Mouse (Mus musculus): ENCODE measurements around the gene Eps8l1. TPM values are rescaled to one million over a fixed set of nuclear protein-coding genes. Genes with fewer than 3 reads are reported as not detected.
A peak's percentile ranks its signal among the peaks of the same experiment; 100 is the strongest.

The Eps8l1 gene
- polyA plus RNA-seq, 1 experiment from 2014 or later, result 8.8 TPM

GRCm38 (mm10) chr7:4504646-4505435 is 44.4 kb downstream of the Eps8l1 start:
- Histone ChIP-seq H3K4me3 (ENCODE audit: low read length) (no peak overlapping the region), H3K9ac (replicated peaks; ENCODE audit: low read length) (no peak overlapping the region), H3K4me2 (replicated peaks; ENCODE audit: low read depth, low read length) (no peak overlapping the region), H3K27me3 (ENCODE audit: insufficient read depth, low read length) (no peaks in the 10 kb centered on the region), H3K36me3 (ENCODE audit: insufficient read depth, low read length) (no peaks in the 10 kb centered on the region), H3K4me1 (ENCODE audit: insufficient read depth, low read length) (peaks cover 20% of the 10 kb centered on the region), H3K27ac (ENCODE audit: low read length) (peak overlapping the region; percentile 29), H3K9me3 (ENCODE audit: low read length) (no peaks in the 10 kb centered on the region)
- 43% methylated on average over 11 of the region's 11 CpGs for WGBS
- ATAC-seq (ENCODE audit: low FRiP score, low TSS enrichment), result no peak

- no peak for ATAC-seq (ENCODE audit: low FRiP score, low TSS enrichment)
- H3K9me3 ChIP-seq (ENCODE audit: low read length), result no peaks in the 10 kb centered on the region
- peaks cover 11% of the 10 kb centered on the region for H3K4me1 ChIP-seq (ENCODE audit: insufficient read depth, low read length)
- no peak overlapping the region for H3K4me3 ChIP-seq (ENCODE audit: low read length)
- no peaks in the 10 kb centered on the region for H3K36me3 ChIP-seq (ENCODE audit: insufficient read depth, low read length)
- WGBS, result 59% methylated on average over 3 of the region's 4 CpGs
- no peak overlapping the region for H3K9ac ChIP-seq (replicated peaks; ENCODE audit: low read length)
- H3K4me2 ChIP-seq (replicated peaks; ENCODE audit: low read depth, low read length), result no peak overlapping the region
- no peaks in the 10 kb centered on the region for H3K27me3 ChIP-seq (ENCODE audit: insufficient read depth, low read length)
- no peak overlapping the region for H3K27ac ChIP-seq (ENCODE audit: low read length)
Measured at GRCm38 (mm10) chr7:4507220-4507619, 46.7 kb downstream of the Eps8l1 start.

GRCm38 (mm10) chr7:4508062-4508738 is 47.7 kb downstream of the Eps8l1 start:
- H3K9ac ChIP-seq (replicated peaks; ENCODE audit: low read length), result no peak overlapping the region
- WGBS, result 69% methylated on average over 11 of the region's 32 CpGs
- no peak for ATAC-seq (ENCODE audit: low FRiP score, low TSS enrichment)

GRCm38 (mm10) chr7:4508739-4509116 is 48.3 kb downstream of the Eps8l1 start:
- Histone ChIP-seq H3K27ac (ENCODE audit: low read length) (no peak overlapping the region), H3K9ac (replicated peaks; ENCODE audit: low read length) (no peak overlapping the region), H3K9me3 (ENCODE audit: low read length) (no peaks in the 10 kb centered on the region), H3K4me3 (ENCODE audit: low read length) (no peak overlapping the region), H3K27me3 (ENCODE audit: insufficient read depth, low read length) (no peaks in the 10 kb centered on the region), H3K36me3 (ENCODE audit: insufficient read depth, low read length) (no peaks in the 10 kb centered on the region), H3K4me1 (ENCODE audit: insufficient read depth, low read length) (peaks cover 11% of the 10 kb centered on the region), H3K4me2 (replicated peaks; ENCODE audit: low read depth, low read length) (no peak overlapping the region)
- ATAC-seq (ENCODE audit: low FRiP score, low TSS enrichment), result no peak
- WGBS, result 93% methylated on average over 8 of the region's 8 CpGs

More at GRCm38 (mm10) chr7:4508062-4508738, 47.7 kb downstream of the Eps8l1 start:
- no peak overlapping the region for H3K4me2 ChIP-seq (replicated peaks; ENCODE audit: low read depth, low read length)
- no peak overlapping the region for H3K4me3 ChIP-seq (ENCODE audit: low read length)
- H3K27ac ChIP-seq (ENCODE audit: low read length), result no peak overlapping the region
- H3K9me3 ChIP-seq (ENCODE audit: low read length), result no peaks in the 10 kb centered on the region
- H3K4me1 ChIP-seq (ENCODE audit: insufficient read depth, low read length), result peaks cover 11% of the 10 kb centered on the region
- no peaks in the 10 kb centered on the region for H3K27me3 ChIP-seq (ENCODE audit: insufficient read depth, low read length)
- H3K36me3 ChIP-seq (ENCODE audit: insufficient read depth, low read length), result no peaks in the 10 kb centered on the region

- H3K27me3 ChIP-seq (ENCODE audit: insufficient read depth, low read length), result no peaks in the 10 kb centered on the region
- 0 out of 2 replicates have a peak overlapping the region, but pooled peaks have one; percentile 8 for H3K4me3 ChIP-seq (ENCODE audit: low read length)
- no peaks in the 10 kb centered on the region for H3K9me3 ChIP-seq (ENCODE audit: low read length)
- peak; percentile 75; the same call in 1 of the 2 replicates for ATAC-seq (ENCODE audit: low FRiP score, low TSS enrichment)
- H3K36me3 ChIP-seq (ENCODE audit: insufficient read depth, low read length), result no peaks in the 10 kb centered on the region
- H3K4me1 ChIP-seq (ENCODE audit: insufficient read depth, low read length), result peaks cover 13% of the 10 kb centered on the region; the same call in 1 of the 2 replicates
- 20% methylated on average over 24 of the region's 24 CpGs for WGBS
- H3K9ac ChIP-seq (replicated peaks; ENCODE audit: low read length), result peak overlapping the region; percentile 35
- peak overlapping the region; percentile 31 for H3K4me2 ChIP-seq (replicated peaks; ENCODE audit: low read depth, low read length)
- 0 out of 2 replicates have a peak overlapping the region, but pooled peaks have one; percentile 15 for H3K27ac ChIP-seq (ENCODE audit: low read length)
Measured at GRCm38 (mm10) chr7:4509863-4510608, 49.6 kb downstream of the Eps8l1 start.

- 56% methylated on average over 8 of the region's 8 CpGs for WGBS
- ATAC-seq (ENCODE audit: low FRiP score, low TSS enrichment), result no peak
- H3K9me3 ChIP-seq (ENCODE audit: low read length), result no peaks in the 10 kb centered on the region
- no peaks in the 10 kb centered on the region for H3K27me3 ChIP-seq (ENCODE audit: insufficient read depth, low read length)
- H3K4me3 ChIP-seq (ENCODE audit: low read length), result no peak overlapping the region
- H3K4me1 ChIP-seq (ENCODE audit: insufficient read depth, low read length), result peaks cover 22% of the 10 kb centered on the region
- H3K4me2 ChIP-seq (replicated peaks; ENCODE audit: low read depth, low read length), result no peak overlapping the region
- H3K36me3 ChIP-seq (ENCODE audit: insufficient read depth, low read length), result no peaks in the 10 kb centered on the region
- no peak overlapping the region for H3K9ac ChIP-seq (replicated peaks; ENCODE audit: low read length)
- H3K27ac ChIP-seq (ENCODE audit: low read length), result peak overlapping the region; percentile 30; the same call in 1 of the 2 replicates
Measured at GRCm38 (mm10) chr7:4511489-4512224, 51.2 kb downstream of the Eps8l1 start.

- Histone ChIP-seq H3K4me3 (ENCODE audit: low read length) (no peak overlapping the region), H3K9ac (replicated peaks; ENCODE audit: low read length) (no peak overlapping the region), H3K9me3 (ENCODE audit: low read length) (no peaks in the 10 kb centered on the region), H3K36me3 (ENCODE audit: insufficient read depth, low read length) (no peaks in the 10 kb centered on the region), H3K4me2 (replicated peaks; ENCODE audit: low read depth, low read length) (no peak overlapping the region), H3K27me3 (ENCODE audit: insufficient read depth, low read length) (no peaks in the 10 kb centered on the region), H3K27ac (ENCODE audit: low read length) (no peak overlapping the region), H3K4me1 (ENCODE audit: insufficient read depth, low read length) (peaks cover 23% of the 10 kb centered on the region)
- 30% methylated on average over 13 of the region's 13 CpGs for WGBS
- no peak for ATAC-seq (ENCODE audit: low FRiP score, low TSS enrichment)
Measured at GRCm38 (mm10) chr7:4513236-4513635, 52.8 kb downstream of the Eps8l1 start.

GRCm38 (mm10) chr7:4513829-4514712 is 53.6 kb downstream of the Eps8l1 start:
- Histone ChIP-seq H3K4me1 (ENCODE audit: insufficient read depth, low read length) (peaks cover 23% of the 10 kb centered on the region), H3K4me2 (replicated peaks; ENCODE audit: low read depth, low read length) (no peak overlapping the region), H3K4me3 (ENCODE audit: low read length) (no peak overlapping the region), H3K27ac (ENCODE audit: low read length) (peak overlapping the region; percentile 61), H3K9me3 (ENCODE audit: low read length) (no peaks in the 10 kb centered on the region), H3K27me3 (ENCODE audit: insufficient read depth, low read length) (no peaks in the 10 kb centered on the region), H3K36me3 (ENCODE audit: insufficient read depth, low read length) (no peaks in the 10 kb centered on the region), H3K9ac (replicated peaks; ENCODE audit: low read length) (peak overlapping the region; percentile 5)
- ATAC-seq (ENCODE audit: low FRiP score, low TSS enrichment), result peak; percentile 44
- WGBS, result 49% methylated on average over 6 of the region's 6 CpGs
